Mouse (Mus musculus) embryonic facial prominence, embryonic 13.5 days (tissue): Measurements from ENCODE around the gene Tex2. TPM values are rescaled to one million over a fixed set of nuclear protein-coding genes. Genes with fewer than 3 reads are reported as not detected.
A peak's percentile ranks its signal among the peaks of the same experiment; 100 is the strongest.

Source experiments
- ATAC-seq: fragments of 200-750 bp; cut with Nextera tagmentation; 2 replicates; pipeline ENCODE4 v1.8.0; 2017; ENCODE audit warnings: low read depth; ENCODE audit not compliant: insufficient number of reproducible peaks, insufficient read depth, low FRiP score, low TSS enrichment
- H3K27ac ChIP-seq: fragments of 300-500 bp; sonication (generic); 2 replicates; pipeline ENCODE4 v1.5.1; 2015; ENCODE audit warnings: moderate library complexity, mild to moderate bottlenecking, inconsistent platforms
- H3K27me3 ChIP-seq: fragments of 300-500 bp; sonication (generic); 2 replicates; pipeline ENCODE4 v1.6.1; 2015; ENCODE audit warnings: mild to moderate bottlenecking, inconsistent platforms
- H3K36me3 ChIP-seq: fragments of 300-500 bp; sonication (generic); 2 replicates; pipeline ENCODE4 v1.6.1; 2015; ENCODE audit warnings: mild to moderate bottlenecking, inconsistent platforms
- H3K4me1 ChIP-seq: fragments of 300-500 bp; sonication (generic); 2 replicates; pipeline ENCODE4 v1.6.1; 2015; ENCODE audit warnings: inconsistent platforms
- H3K4me2 ChIP-seq: fragments of 300-500 bp; sonication (generic); 2 replicates; pipeline ENCODE4 v1.6.1; 2015; ENCODE audit warnings: moderate library complexity, mild to moderate bottlenecking, inconsistent platforms
- H3K4me3 ChIP-seq: fragments of 300-500 bp; sonication (generic); 2 replicates; pipeline ENCODE4 v1.5.1; 2015; ENCODE audit warnings: mild to moderate bottlenecking, inconsistent platforms
- H3K9ac ChIP-seq: fragments of 300-500 bp; sonication (generic); 2 replicates; pipeline ENCODE4 v1.6.1; 2015; ENCODE audit warnings: mild to moderate bottlenecking, inconsistent platforms
- H3K9me3 ChIP-seq: fragments of 300-500 bp; sonication (generic); 2 replicates; pipeline ENCODE4 v1.6.1; 2016; ENCODE audit warnings: inconsistent platforms
- WGBS: fragments of 180-500 bp; shearing (Covaris S2); methylation state at CpG from one replicate; pipeline ENCODE4 v1.1.7; 2015; ENCODE audit warnings: mixed read lengths; 5-methylcytosine and 5-hydroxymethylcytosine counted together
- polyA plus RNA-seq: library from polyadenylated mRNA; unstranded; fragments of >200 nt; fragmentation: Nextera tagmentation; extraction: Ambion mirVana; gene quantifications from 2 replicates; pipeline ENCODE4 v1.2.1, GENCODE M21; 2015

Tex2 gene
- polyA plus RNA-seq, 1 experiment from 2014 or later, result 8.9 TPM

DNA sequence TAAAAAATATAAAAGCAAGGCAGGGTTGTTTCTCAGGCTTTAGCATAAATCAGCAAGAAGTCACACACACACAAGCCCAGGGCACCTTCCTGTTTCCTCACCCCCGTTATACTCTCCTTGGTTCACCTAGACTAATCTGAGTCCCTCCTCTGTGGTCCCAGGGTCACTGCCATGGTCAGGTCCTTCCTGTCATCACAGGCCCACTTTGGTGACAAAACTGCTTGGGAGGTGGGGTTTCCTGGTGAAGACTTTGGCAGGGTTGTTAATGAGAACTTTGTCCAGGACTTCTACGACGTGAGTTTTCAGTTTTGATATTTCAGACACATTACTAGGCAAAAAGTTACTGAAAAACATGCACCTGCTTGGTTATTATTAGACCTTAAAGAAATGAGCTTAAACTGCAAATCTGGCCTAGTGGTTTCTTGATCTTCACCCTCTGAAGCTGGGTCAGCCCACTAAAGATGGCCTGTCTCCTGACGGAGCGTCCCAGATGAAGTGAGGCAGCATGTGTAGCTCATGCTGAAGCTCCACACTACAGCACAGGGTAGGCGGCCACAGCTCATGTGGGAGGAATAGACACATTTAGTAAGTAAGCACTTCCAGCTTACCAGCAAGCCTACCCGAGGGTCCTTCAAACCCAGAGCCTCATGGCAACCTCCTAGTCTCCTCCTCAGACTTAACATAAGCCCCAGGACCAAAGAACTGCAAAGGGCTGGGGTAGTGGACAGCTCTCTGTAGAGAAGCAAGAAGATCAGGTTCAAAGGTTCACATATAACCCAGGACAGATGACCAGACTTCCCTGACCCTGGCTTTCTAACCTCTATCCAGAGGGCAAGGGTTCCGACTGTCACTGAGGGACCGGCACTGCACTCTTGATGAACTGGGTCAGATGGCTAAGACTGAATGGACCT is 133.3 kb downstream of the Tex2 start:
- Histone ChIP-seq H3K9me3 (no peaks in the 10 kb centered on the region), H3K4me3 (no peak overlapping the region), H3K9ac (no peak overlapping the region), H3K36me3 (no peaks in the 10 kb centered on the region), H3K4me1 (0 out of 2 replicates have a peak, but pooled peaks cover 3% of the 10 kb centered on the region), H3K4me2 (no peak overlapping the region), H3K27ac (no peak overlapping the region), H3K27me3 (no peaks in the 10 kb centered on the region)
- no peak for ATAC-seq
- 75% methylated on average over 9 of the region's 9 CpGs for WGBS

DNA sequence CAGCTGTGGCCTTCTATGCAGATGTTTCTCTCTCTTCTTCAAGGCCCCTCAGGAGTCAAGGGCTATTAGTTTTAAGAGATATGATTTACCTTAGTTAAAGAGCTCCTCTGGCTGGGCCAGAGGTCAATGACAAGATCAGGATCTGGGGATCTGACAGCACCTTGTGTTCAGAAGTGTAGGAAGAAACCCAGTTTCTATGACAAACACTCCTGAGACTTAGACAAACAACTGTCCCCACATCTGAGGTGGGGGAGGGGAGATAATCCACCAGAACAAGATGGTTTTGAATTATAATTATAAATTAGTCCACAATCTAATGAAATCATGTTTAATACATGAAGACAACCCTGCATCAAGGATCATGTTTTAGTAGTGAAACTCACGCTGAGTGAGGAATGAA is 134.5 kb downstream of the Tex2 start:
- H3K9me3 ChIP-seq, result no peaks in the 10 kb centered on the region
- 29% methylated on average over 1 of the region's 1 CpGs for WGBS
- ATAC-seq, result no peak
- no peak overlapping the region for H3K4me2 ChIP-seq
- no peak overlapping the region for H3K27ac ChIP-seq
- H3K27me3 ChIP-seq, result no peaks in the 10 kb centered on the region
- no peaks in the 10 kb centered on the region for H3K36me3 ChIP-seq
- no peak overlapping the region for H3K9ac ChIP-seq
- H3K4me1 ChIP-seq, result 0 out of 2 replicates have a peak, but pooled peaks cover 3% of the 10 kb centered on the region
- no peak overlapping the region for H3K4me3 ChIP-seq

DNA sequence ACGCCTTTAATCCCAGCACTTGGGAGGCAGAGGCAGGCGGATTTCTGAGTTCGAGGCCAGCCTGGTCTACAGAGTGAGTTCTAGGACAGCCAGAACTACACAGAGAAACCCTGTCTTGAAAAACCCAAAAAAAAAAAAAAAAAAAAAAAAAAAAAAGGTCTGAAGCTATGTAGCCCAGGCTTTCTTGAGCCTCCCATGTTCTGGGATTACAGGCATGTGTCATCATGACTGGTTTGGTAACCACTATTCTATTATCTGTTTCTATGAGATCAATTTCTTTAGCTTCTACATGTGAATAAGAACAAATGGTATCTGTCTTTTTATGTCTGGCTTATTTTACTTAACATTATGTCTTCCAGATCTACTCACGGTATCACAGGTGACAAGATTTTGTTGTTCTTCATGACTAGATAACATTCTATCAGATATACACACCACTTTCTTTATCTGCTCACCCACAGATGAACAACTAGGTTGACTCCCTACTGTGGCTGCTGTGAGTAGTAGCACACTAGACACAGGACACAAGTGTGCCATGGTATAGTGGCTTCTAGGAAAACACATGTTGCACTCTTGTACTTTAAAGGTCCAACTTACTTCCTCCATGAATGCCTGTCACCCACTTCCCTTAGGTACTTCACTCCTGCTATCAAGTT is 135.6 kb downstream of the Tex2 start:
- WGBS, result 97% methylated on average over 4 of the region's 4 CpGs

DNA sequence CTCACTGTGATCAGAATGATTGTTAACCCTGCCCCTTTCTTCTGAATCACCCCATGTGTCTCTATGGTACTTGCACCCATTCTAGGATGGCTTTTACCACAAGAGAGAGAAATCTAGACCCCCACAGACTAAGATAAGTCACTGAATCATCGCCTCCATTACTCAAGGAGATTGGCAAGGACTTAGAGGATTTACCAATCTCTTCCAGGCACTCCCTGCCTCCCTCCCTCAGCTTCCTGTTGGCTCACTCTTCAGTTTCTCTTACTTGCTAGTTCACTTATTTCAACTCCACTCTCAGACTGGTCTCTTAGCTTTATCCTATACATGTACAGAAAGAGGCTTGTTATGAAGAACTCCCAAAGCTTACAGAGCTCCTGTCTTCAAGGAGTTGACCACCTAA is 137.9 kb downstream of the Tex2 start:
- Histone ChIP-seq H3K4me1 (peaks cover 7% of the 10 kb centered on the region), H3K27ac (no peak overlapping the region), H3K4me2 (no peak overlapping the region), H3K4me3 (no peak overlapping the region), H3K9me3 (no peaks in the 10 kb centered on the region), H3K27me3 (no peaks in the 10 kb centered on the region), H3K36me3 (no peaks in the 10 kb centered on the region), H3K9ac (no peak overlapping the region)
- ATAC-seq, result no peak
- WGBS, result 89% methylated on average over 1 of the region's 1 CpGs

More for the DNA sequence above, 135.6 kb downstream of the Tex2 start:
- H3K4me2 ChIP-seq, result no peak overlapping the region
- no peaks in the 10 kb centered on the region for H3K27me3 ChIP-seq
- no peaks in the 10 kb centered on the region for H3K36me3 ChIP-seq
- no peak overlapping the region for H3K27ac ChIP-seq
- H3K4me3 ChIP-seq, result no peak overlapping the region
- no peak for ATAC-seq
- H3K9me3 ChIP-seq, result no peaks in the 10 kb centered on the region
- H3K9ac ChIP-seq, result no peak overlapping the region
- 0 out of 2 replicates have a peak, but pooled peaks cover 3% of the 10 kb centered on the region for H3K4me1 ChIP-seq

DNA sequence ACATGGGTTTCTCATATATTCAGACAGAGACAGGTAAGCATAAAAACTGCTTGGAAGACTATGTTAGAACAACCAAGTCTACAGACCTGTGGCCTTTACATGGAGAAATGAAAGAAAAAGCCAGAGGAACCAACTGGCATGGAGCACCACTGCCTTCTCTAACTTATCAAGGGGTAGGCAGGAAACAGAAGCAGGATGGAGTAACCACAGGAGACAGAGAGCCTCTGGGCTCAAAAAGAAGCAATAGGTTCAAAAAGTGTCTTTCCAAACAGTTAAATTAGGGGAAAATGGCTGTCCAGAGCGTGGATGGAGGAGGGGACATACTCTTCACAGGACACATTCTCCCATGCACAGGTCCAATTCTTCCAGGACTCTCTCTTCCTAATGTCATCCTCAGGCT is 141.6 kb downstream of the Tex2 start:
- Histone ChIP-seq H3K27ac (no peak overlapping the region), H3K9ac (no peak overlapping the region), H3K4me1 (peaks cover 4% of the 10 kb centered on the region), H3K27me3 (no peaks in the 10 kb centered on the region), H3K36me3 (no peaks in the 10 kb centered on the region), H3K4me3 (no peak overlapping the region), H3K9me3 (no peaks in the 10 kb centered on the region), H3K4me2 (no peak overlapping the region)
- 89% methylated on average over 1 of the region's 1 CpGs for WGBS
- no peak for ATAC-seq

DNA sequence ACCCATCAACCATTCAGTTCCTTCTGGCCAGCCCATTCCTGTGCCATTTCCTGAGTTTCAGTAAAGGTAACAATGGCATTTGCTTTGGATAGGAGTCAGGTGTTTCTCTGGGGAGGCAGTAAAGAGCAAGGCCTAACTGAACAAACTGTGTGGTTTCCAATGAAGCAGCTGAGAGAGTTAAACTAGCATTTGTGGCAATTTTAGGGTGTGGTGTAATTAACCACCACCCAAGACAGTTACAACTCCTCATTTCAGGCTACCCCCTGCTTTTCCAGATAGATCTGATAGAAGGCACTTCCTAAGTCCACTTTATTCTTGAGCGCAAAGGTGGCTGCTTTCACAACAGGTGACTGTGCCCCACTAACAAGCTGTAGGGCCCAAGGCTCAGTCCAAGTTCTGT is 144.7 kb downstream of the Tex2 start:
- 100% methylated on average over 1 of the region's 1 CpGs for WGBS
- Histone ChIP-seq H3K4me3 (no peak overlapping the region), H3K27me3 (no peaks in the 10 kb centered on the region), H3K4me2 (no peak overlapping the region), H3K4me1 (peaks cover 9% of the 10 kb centered on the region), H3K9ac (no peak overlapping the region), H3K36me3 (no peaks in the 10 kb centered on the region), H3K27ac (no peak overlapping the region), H3K9me3 (no peaks in the 10 kb centered on the region)
- ATAC-seq, result no peak

DNA sequence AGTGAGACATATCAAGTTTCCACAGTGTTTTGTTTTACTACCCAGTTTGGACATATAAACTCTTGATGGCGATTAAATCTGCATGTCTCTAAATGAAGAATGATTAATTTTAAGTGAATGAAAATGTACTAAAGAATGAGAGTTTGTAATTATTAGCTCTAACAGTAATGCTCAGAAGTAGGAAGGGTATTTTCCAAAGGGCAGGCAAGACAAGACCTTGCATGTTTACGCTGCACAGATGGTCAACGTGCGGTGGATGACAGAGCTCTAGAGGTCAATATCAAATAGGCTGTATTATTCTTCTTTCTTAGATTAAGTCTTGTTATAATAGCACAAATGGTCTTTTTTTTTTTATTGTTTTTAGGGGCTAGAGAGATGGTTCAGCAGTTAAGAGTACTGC is 147.3 kb downstream of the Tex2 start:
- 85% methylated on average over 4 of the region's 4 CpGs for WGBS

DNA sequence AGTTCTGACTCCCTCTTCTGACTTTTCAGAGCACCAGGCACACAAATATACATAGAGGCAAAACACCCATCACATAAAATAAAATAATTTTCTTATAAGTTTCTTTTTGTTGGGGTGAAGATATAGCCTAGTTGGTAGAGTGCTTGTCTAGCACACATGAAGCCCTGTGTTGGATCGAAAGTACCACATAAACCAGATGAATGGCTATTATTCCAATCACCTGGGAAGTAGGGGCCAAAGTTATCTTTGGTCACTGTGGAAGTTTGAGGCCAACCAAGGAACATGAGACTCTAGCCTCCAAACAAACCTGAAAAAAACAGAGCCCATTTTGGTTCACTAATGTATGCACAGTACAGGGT is 147.7 kb downstream of the Tex2 start:
- no peak for ATAC-seq
- H3K27me3 ChIP-seq, result no peaks in the 10 kb centered on the region
- no peak overlapping the region for H3K4me3 ChIP-seq
- H3K27ac ChIP-seq, result no peak overlapping the region
- no peaks in the 10 kb centered on the region for H3K36me3 ChIP-seq
- H3K4me2 ChIP-seq, result no peak overlapping the region
- no peak overlapping the region for H3K9ac ChIP-seq
- H3K9me3 ChIP-seq, result no peaks in the 10 kb centered on the region
- WGBS, result 93% methylated on average over 1 of the region's 1 CpGs
- peaks cover 5% of the 10 kb centered on the region; the same call in 1 of the 2 replicates for H3K4me1 ChIP-seq

More for the DNA sequence above, 147.3 kb downstream of the Tex2 start:
- H3K36me3 ChIP-seq, result no peaks in the 10 kb centered on the region
- no peaks in the 10 kb centered on the region for H3K27me3 ChIP-seq
- no peaks in the 10 kb centered on the region for H3K9me3 ChIP-seq
- no peak for ATAC-seq
- no peak overlapping the region for H3K27ac ChIP-seq
- peaks cover 9% of the 10 kb centered on the region for H3K4me1 ChIP-seq
- no peak overlapping the region for H3K4me2 ChIP-seq
- H3K9ac ChIP-seq, result no peak overlapping the region
- no peak overlapping the region for H3K4me3 ChIP-seq

DNA sequence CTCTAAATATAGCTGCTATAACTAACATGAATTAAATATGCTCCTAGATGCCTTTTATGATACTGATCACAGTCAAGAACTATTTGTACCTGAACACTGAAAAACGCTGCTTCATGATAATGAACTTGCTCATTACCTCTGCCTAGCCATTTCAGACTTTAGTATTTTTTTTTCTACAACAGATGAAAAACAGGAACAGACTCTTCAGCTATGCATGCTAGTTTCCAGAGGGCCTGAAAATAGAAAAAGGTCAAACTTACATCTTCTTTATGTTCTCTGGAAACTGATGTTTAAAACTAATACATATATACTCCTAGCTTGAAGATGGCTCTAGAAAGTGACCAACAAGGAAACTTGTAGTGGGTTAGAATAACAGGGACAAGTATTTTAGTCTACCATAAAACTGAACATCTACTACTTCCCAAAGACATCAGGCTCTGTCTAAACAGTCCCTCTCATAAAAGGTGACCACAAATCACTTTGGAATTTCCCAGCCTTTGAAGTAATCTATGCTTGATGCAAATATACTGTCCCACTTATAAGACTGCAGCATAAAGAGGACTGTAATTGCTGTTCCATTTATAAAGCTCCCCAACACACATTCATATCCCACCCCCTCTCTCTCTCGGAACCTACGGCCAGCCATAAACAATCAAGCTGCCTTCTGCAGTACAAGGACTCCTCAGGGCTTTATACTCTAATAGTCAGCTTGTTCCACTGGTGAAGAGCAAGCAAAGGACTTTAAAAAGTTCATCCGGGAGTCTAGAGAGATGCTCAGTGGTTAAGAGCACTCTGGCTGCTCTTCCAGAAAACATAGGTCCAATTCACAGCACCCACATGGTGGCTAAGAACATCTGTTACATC is 148.3 kb downstream of the Tex2 start:
- 0 out of 2 replicates have a peak overlapping the region, but pooled peaks have one; percentile 16 for H3K27ac ChIP-seq
- H3K36me3 ChIP-seq, result no peaks in the 10 kb centered on the region
- ATAC-seq, result no peak
- WGBS, result 70% methylated on average over 4 of the region's 4 CpGs
- H3K4me3 ChIP-seq, result no peak overlapping the region
- H3K27me3 ChIP-seq, result no peaks in the 10 kb centered on the region
- H3K9ac ChIP-seq, result no peak overlapping the region
- H3K9me3 ChIP-seq, result no peaks in the 10 kb centered on the region
- H3K4me2 ChIP-seq, result no peak overlapping the region
- H3K4me1 ChIP-seq, result 0 out of 2 replicates have a peak, but pooled peaks cover 5% of the 10 kb centered on the region

DNA sequence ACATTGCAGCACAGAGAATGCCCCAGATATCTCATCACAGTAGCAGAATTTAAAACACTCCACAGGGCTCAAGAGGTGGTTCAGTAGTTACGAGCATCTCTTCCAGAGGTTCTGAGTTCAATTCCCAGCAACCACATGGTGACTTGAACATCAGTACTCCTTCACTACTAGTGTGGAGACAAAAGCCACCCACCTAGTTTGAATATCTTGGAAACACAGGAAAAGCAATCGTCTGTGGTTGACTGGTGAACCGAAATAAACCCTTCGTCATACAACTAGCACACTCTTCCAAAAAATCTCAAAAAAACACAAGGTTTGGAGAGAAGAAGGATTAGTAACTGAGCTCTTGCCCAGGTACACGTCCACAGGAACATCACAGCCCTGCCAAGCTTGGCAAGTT is 149.4 kb downstream of the Tex2 start:
- no peak overlapping the region for H3K27ac ChIP-seq
- no peak overlapping the region for H3K9ac ChIP-seq
- WGBS, result 73% methylated on average over 5 of the region's 5 CpGs
- H3K4me3 ChIP-seq, result no peak overlapping the region
- no peak overlapping the region for H3K4me2 ChIP-seq
- ATAC-seq, result no peak
- H3K36me3 ChIP-seq, result no peaks in the 10 kb centered on the region
- no peaks in the 10 kb centered on the region for H3K27me3 ChIP-seq
- H3K9me3 ChIP-seq, result no peaks in the 10 kb centered on the region
- 0 out of 2 replicates have a peak, but pooled peaks cover 5% of the 10 kb centered on the region for H3K4me1 ChIP-seq

DNA sequence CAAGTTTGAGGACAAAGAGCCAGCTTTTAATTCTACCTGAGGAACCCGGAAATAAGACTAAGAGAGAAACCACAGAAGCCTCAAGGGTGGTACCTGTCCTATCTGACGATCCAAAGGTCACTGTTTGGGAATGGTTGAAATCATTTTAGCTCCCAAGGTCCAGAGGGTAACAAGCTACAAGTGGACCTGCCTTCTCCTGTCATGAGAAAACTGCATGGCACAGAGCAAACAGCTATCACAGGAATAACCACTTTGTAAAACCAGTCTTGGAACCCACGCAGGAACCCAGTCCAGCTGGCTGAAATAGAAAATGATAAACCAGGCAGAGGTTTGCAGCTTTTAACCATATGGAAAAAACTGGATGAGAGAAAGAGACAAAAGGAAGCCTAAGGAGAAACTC is 150.9 kb downstream of the Tex2 start:
- Histone ChIP-seq H3K36me3 (no peaks in the 10 kb centered on the region), H3K9ac (no peak overlapping the region), H3K27me3 (no peaks in the 10 kb centered on the region), H3K4me3 (no peak overlapping the region), H3K4me1 (0 out of 2 replicates have a peak, but pooled peaks cover 5% of the 10 kb centered on the region), H3K9me3 (no peaks in the 10 kb centered on the region), H3K27ac (no peak overlapping the region), H3K4me2 (no peak overlapping the region)
- no peak for ATAC-seq
- 68% methylated on average over 3 of the region's 3 CpGs for WGBS
